Mouse (Mus musculus): ENCODE measurements around the gene Gnb1. TPM values are rescaled to one million over a fixed set of nuclear protein-coding genes. Genes with fewer than 3 reads are reported as not detected.
"Not testable (repeated sequence)": the region's sequence is repeated elsewhere in the genome, so short reads cannot be mapped to it uniquely, and the experiment has no call there.

The Gnb1 gene
- polyA plus RNA-seq, 1 experiment from 2014 or later: 376 TPM

GRCm38 (mm10) chr4:155470997-155471396 lies 20.2 kb upstream of the Gnb1 start:
- TF ChIP-seq CTCF (IDR thresholded peaks at IDR 0.05; ENCODE audit: low read depth): no peak
- 0 out of 2 replicates have a peak, but pooled peaks cover 4% of the 10 kb centered on the region for H3K4me1 ChIP-seq (replicated peaks; ENCODE audit: insufficient read depth, low read length)
- no peak overlapping the region for H3K9ac ChIP-seq (ENCODE audit: low read depth, low read length)
- no peaks in the 10 kb centered on the region for H3K27me3 ChIP-seq (ENCODE audit: insufficient read depth, low read length)
- no peak overlapping the region for H3K27ac ChIP-seq
- 82% methylated on average over 7 of the region's 7 CpGs for whole genome bisulfite sequencing
- no peaks in the 10 kb centered on the region for H3K36me3 ChIP-seq (ENCODE audit: insufficient read depth, low read length)
- ATAC-seq (replicated peaks; ENCODE audit: low FRiP score, low read depth) (no peak), DNase-seq (ENCODE audit: low spot score) (no peak)
- no peaks in the 10 kb centered on the region for H3K9me3 ChIP-seq (replicated peaks; ENCODE audit: low read length)
- H3K4me3 ChIP-seq (replicated peaks; ENCODE audit: low read depth, low read length): no peak overlapping the region
- no peak overlapping the region for H3K4me2 ChIP-seq (ENCODE audit: low read length)

GRCm38 (mm10) chr4:155471406-155471805 lies 19.8 kb upstream of the Gnb1 start:
- Histone ChIP-seq H3K4me1 (replicated peaks; ENCODE audit: insufficient read depth, low read length) (0 out of 2 replicates have a peak, but pooled peaks cover 4% of the 10 kb centered on the region), H3K9ac (ENCODE audit: low read depth, low read length) (no peak overlapping the region), H3K4me2 (ENCODE audit: low read length) (no peak overlapping the region), H3K27ac (no peak overlapping the region), H3K36me3 (ENCODE audit: insufficient read depth, low read length) (no peaks in the 10 kb centered on the region), H3K27me3 (ENCODE audit: insufficient read depth, low read length) (no peaks in the 10 kb centered on the region), H3K4me3 (replicated peaks; ENCODE audit: low read depth, low read length) (no peak overlapping the region), H3K9me3 (replicated peaks; ENCODE audit: low read length) (no peaks in the 10 kb centered on the region)
- ATAC-seq (replicated peaks; ENCODE audit: low FRiP score, low read depth): no peak
- TF ChIP-seq CTCF (IDR thresholded peaks at IDR 0.05; ENCODE audit: low read depth): no peak
- 87% methylated on average over 7 of the region's 7 CpGs for WGBS
- no peak for DNase-seq (ENCODE audit: low spot score)

- 82% methylated on average over 3 of the region's 3 CpGs for WGBS
- DNase-seq (ENCODE audit: low spot score) (no peak), ATAC-seq (replicated peaks; ENCODE audit: low FRiP score, low read depth) (no peak)
- no peak for TF ChIP-seq CTCF (IDR thresholded peaks at IDR 0.05; ENCODE audit: low read depth)
- Histone ChIP-seq H3K4me3 (replicated peaks; ENCODE audit: low read depth, low read length) (no peak overlapping the region), H3K4me1 (replicated peaks; ENCODE audit: insufficient read depth, low read length) (0 out of 2 replicates have a peak, but pooled peaks cover 4% of the 10 kb centered on the region), H3K9me3 (replicated peaks; ENCODE audit: low read length) (no peaks in the 10 kb centered on the region), H3K4me2 (ENCODE audit: low read length) (no peak overlapping the region), H3K36me3 (ENCODE audit: insufficient read depth, low read length) (no peaks in the 10 kb centered on the region), H3K27ac (no peak overlapping the region), H3K27me3 (ENCODE audit: insufficient read depth, low read length) (no peaks in the 10 kb centered on the region), H3K9ac (ENCODE audit: low read depth, low read length) (no peak overlapping the region)
Measured at GRCm38 (mm10) chr4:155472716-155473290, 18.4 kb upstream of the Gnb1 start.

GRCm38 (mm10) chr4:155473319-155473718 lies 17.8 kb upstream of the Gnb1 start:
- Histone ChIP-seq H3K4me2 (ENCODE audit: low read length) (no peak overlapping the region), H3K27ac (no peak overlapping the region), H3K4me1 (replicated peaks; ENCODE audit: insufficient read depth, low read length) (0 out of 2 replicates have a peak, but pooled peaks cover 4% of the 10 kb centered on the region), H3K9me3 (replicated peaks; ENCODE audit: low read length) (no peaks in the 10 kb centered on the region), H3K36me3 (ENCODE audit: insufficient read depth, low read length) (no peaks in the 10 kb centered on the region), H3K9ac (ENCODE audit: low read depth, low read length) (no peak overlapping the region), H3K27me3 (ENCODE audit: insufficient read depth, low read length) (no peaks in the 10 kb centered on the region), H3K4me3 (replicated peaks; ENCODE audit: low read depth, low read length) (no peak overlapping the region)
- no peak for TF ChIP-seq CTCF (IDR thresholded peaks at IDR 0.05; ENCODE audit: low read depth)
- ATAC-seq (replicated peaks; ENCODE audit: low FRiP score, low read depth) (0 out of 2 replicates have a peak, but pooled peaks have one; percentile 35), DNase-seq (ENCODE audit: low spot score) (no peak)
- 59% methylated on average over 5 of the region's 5 CpGs for WGBS

GRCm38 (mm10) chr4:155473796-155474195 lies 17.4 kb upstream of the Gnb1 start:
- not testable (repeated sequence) for H3K4me1 ChIP-seq (replicated peaks; ENCODE audit: insufficient read depth, low read length); DNase-seq (ENCODE audit: low spot score); H3K4me3 ChIP-seq (replicated peaks; ENCODE audit: low read depth, low read length); H3K9me3 ChIP-seq (replicated peaks; ENCODE audit: low read length); H3K4me2 ChIP-seq (ENCODE audit: low read length); H3K36me3 ChIP-seq (ENCODE audit: insufficient read depth, low read length); H3K27me3 ChIP-seq (ENCODE audit: insufficient read depth, low read length); H3K27ac ChIP-seq; H3K9ac ChIP-seq (ENCODE audit: low read depth, low read length); ATAC-seq (replicated peaks; ENCODE audit: low FRiP score, low read depth)
- 53% methylated on average over 2 of the region's 2 CpGs for WGBS

GRCm38 (mm10) chr4:155481381-155482124 lies 9.6 kb upstream of the Gnb1 start:
- no peaks in the 10 kb centered on the region for H3K9me3 ChIP-seq (replicated peaks; ENCODE audit: low read length)
- DNase-seq (ENCODE audit: low spot score) (peak; percentile 88), ATAC-seq (replicated peaks; ENCODE audit: low FRiP score, low read depth) (peak; percentile 52; the same call in 1 of the 2 replicates)
- H3K4me1 ChIP-seq (replicated peaks; ENCODE audit: insufficient read depth, low read length): peaks cover 8% of the 10 kb centered on the region; the same call in 1 of the 2 replicates
- H3K27me3 ChIP-seq (ENCODE audit: insufficient read depth, low read length): no peaks in the 10 kb centered on the region
- peak; percentile 99 for TF ChIP-seq CTCF (IDR thresholded peaks at IDR 0.05; ENCODE audit: low read depth)
- H3K9ac ChIP-seq (ENCODE audit: low read depth, low read length): no peak overlapping the region; the same call in 1 of the 2 replicates
- H3K4me3 ChIP-seq (replicated peaks; ENCODE audit: low read depth, low read length): 0 out of 2 replicates have a peak overlapping the region, but pooled peaks have one; percentile 17
- no peaks in the 10 kb centered on the region for H3K36me3 ChIP-seq (ENCODE audit: insufficient read depth, low read length)
- peak overlapping the region; percentile 31; the same call in 1 of the 2 replicates for H3K27ac ChIP-seq
- WGBS: 17% methylated on average over 28 of the region's 28 CpGs
- H3K4me2 ChIP-seq (ENCODE audit: low read length): peak overlapping the region; percentile 53

Measured in kidney, postnatal 0 days (tissue).